Mouse (Mus musculus): ENCODE results near the gene Car11. TPM values are rescaled to one million over a fixed set of nuclear protein-coding genes. Genes with fewer than 3 reads are reported as not detected.

The Car11 gene
- polyA plus RNA-seq, 1 experiment from 2014 or later = 7.3 TPM

DNA sequence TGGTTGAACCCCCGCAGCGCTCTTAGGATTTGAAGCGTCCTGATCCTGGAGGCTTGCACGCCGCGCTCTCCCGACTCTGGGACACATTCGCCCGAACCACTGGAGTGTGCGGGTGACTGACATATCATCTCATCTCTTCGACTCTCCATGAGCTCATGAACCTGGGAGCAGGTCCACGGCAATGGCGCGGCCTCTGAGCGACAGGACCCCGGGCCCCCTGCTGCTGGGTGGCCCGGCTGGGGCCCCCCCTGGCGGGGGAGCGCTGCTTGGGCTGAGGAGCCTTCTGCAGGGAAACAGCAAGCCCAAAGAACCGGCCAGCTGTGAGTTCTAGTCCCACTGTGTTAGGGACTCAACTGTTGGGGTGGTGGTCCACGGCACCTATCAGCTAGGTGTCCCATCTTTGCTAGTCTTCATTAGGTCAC, 5.8 kb downstream of the Car11 start:
- peak overlapping the region; percentile 96 for H3K4me2 ChIP-seq (ENCODE audit: low read length)
- DNase-seq (ENCODE audit: low spot score) = peak; percentile 83
- H3K36me3 ChIP-seq (ENCODE audit: control insufficient read depth, insufficient read depth, low read length) = peaks cover 11% of the 10 kb centered on the region
- H3K4me1 ChIP-seq (replicated peaks; ENCODE audit: control insufficient read depth, insufficient read depth, low read length) = peaks cover 38% of the 10 kb centered on the region
- H3K9me3 ChIP-seq (ENCODE audit: control insufficient read depth, low read length) = no peaks in the 10 kb centered on the region
- peak overlapping the region; percentile 73 for H3K27ac ChIP-seq (ENCODE audit: low read depth)
- ATAC-seq (replicated peaks; ENCODE audit: low FRiP score, low TSS enrichment, low read depth) = peak; percentile 5
- H3K4me3 ChIP-seq (ENCODE audit: low read depth, low read length) = peak overlapping the region; percentile 65
- peaks cover 1% of the 10 kb centered on the region for H3K27me3 ChIP-seq (replicated peaks; ENCODE audit: control insufficient read depth, insufficient read depth, low read length)
- H3K9ac ChIP-seq (ENCODE audit: low read length) = peak overlapping the region; percentile 39
- under 1% methylated on average over 21 of the region's 21 CpGs for WGBS

DNA sequence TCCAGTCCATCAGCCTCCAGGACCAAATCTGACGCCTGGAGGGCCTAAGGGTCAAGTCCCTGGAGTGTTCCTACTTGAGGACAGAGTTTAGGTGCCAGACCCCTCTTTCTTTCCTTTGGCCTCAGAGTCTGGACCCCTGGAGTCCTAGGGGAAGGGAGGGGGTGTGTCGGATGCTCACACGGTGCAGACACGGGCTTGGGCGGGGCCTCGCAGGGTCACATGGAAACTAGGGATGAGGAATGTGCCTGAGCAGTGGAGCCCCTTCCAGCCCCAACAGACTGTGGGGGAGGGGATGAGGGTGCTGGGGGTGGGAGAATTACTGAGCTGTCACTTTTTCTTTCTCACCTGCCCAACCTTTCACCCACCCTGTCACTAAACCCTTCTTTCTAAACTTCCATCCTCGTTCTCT, 6.2 kb downstream of the Car11 start:
- H3K9ac ChIP-seq (ENCODE audit: low read length) = peak overlapping the region; percentile 69
- H3K36me3 ChIP-seq (ENCODE audit: control insufficient read depth, insufficient read depth, low read length) = peaks cover 16% of the 10 kb centered on the region
- no peaks in the 10 kb centered on the region; the same call in 1 of the 2 replicates for H3K27me3 ChIP-seq (replicated peaks; ENCODE audit: control insufficient read depth, insufficient read depth, low read length)
- peak overlapping the region; percentile 65 for H3K4me3 ChIP-seq (ENCODE audit: low read depth, low read length)
- peak; percentile 83 for DNase-seq (ENCODE audit: low spot score)
- WGBS = 2% methylated on average over 7 of the region's 7 CpGs
- peak; percentile 14; the same call in 1 of the 2 replicates for ATAC-seq (replicated peaks; ENCODE audit: low FRiP score, low TSS enrichment, low read depth)
- peaks cover 36% of the 10 kb centered on the region for H3K4me1 ChIP-seq (replicated peaks; ENCODE audit: control insufficient read depth, insufficient read depth, low read length)
- H3K9me3 ChIP-seq (ENCODE audit: control insufficient read depth, low read length) = no peaks in the 10 kb centered on the region
- peak overlapping the region; percentile 73; the same call in 1 of the 2 replicates for H3K27ac ChIP-seq (ENCODE audit: low read depth)
- H3K4me2 ChIP-seq (ENCODE audit: low read length) = peak overlapping the region; percentile 96

DNA sequence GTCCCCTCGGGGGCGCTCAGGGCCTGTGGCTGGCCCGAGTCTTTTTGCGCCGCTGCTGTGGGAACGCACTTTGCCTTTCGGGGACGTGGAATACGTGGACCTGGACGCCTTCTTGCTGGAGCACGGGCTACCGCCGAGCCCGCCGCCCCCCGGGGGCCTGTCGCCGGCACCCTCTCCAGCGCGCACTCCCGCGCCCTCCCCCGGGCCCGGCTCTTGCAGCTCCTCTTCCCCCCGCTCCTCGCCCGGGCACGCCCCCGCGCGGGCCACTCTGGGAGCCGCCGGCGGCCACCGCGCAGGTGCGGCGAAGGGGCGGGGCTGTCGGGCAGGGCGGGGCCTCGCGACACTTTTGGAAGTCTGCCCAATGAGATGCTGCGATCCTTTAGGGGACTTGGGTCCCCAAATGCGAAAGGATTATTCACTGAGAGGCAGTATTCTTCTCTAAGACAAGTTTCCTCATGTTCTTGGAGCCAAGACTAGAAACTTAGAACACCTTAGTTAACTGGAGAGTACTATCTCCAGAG, 7.1 kb downstream of the Car11 start:
- peak overlapping the region; percentile 69 for H3K9ac ChIP-seq (ENCODE audit: low read length)
- peak overlapping the region; percentile 70 for H3K27ac ChIP-seq (ENCODE audit: low read depth)
- peak overlapping the region; percentile 96 for H3K4me2 ChIP-seq (ENCODE audit: low read length)
- ATAC-seq (replicated peaks; ENCODE audit: low FRiP score, low TSS enrichment, low read depth) (no peak), DNase-seq (ENCODE audit: low spot score) (peak; percentile 89)
- no peaks in the 10 kb centered on the region for H3K27me3 ChIP-seq (replicated peaks; ENCODE audit: control insufficient read depth, insufficient read depth, low read length)
- no peaks in the 10 kb centered on the region for H3K9me3 ChIP-seq (ENCODE audit: control insufficient read depth, low read length)
- WGBS = 2% methylated on average over 37 of the region's 45 CpGs
- peaks cover 24% of the 10 kb centered on the region for H3K36me3 ChIP-seq (ENCODE audit: control insufficient read depth, insufficient read depth, low read length)
- H3K4me3 ChIP-seq (ENCODE audit: low read depth, low read length) = peak overlapping the region; percentile 65
- peaks cover 36% of the 10 kb centered on the region for H3K4me1 ChIP-seq (replicated peaks; ENCODE audit: control insufficient read depth, insufficient read depth, low read length)

DNA sequence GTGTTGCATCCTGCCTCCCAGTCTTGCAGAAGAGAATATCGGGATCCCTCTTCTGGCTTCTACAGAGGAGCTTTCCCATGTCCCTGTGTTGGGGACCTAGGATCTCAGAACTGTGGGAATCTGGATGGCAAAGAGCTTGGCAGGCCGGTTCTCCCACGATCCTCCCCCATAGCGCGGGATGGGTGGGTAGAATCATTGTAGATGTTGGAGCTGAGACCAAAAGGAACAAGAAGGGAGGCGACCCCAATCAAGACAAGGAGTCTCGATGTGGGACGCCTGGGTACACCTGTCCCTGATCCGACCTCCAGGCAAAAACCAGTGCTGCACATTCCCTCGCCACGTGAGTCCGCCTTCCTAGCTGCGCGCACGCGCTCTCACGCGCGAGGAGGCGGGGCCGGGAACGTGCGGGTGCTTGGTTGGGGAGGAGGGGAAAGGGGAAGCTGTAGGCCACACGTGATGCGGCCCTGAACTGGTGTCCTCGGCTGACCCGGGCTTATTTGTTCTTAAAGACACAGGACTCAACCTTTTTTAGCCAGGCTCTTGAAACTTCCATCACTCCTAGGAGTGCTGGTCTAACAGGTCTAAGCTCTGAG, 7.8 kb downstream of the Car11 start:
- no peaks in the 10 kb centered on the region for H3K9me3 ChIP-seq (ENCODE audit: control insufficient read depth, low read length)
- peaks cover 36% of the 10 kb centered on the region for H3K4me1 ChIP-seq (replicated peaks; ENCODE audit: control insufficient read depth, insufficient read depth, low read length)
- peak overlapping the region; percentile 61 for H3K27ac ChIP-seq (ENCODE audit: low read depth)
- peak; percentile 94 for DNase-seq (ENCODE audit: low spot score)
- ATAC-seq (replicated peaks; ENCODE audit: low FRiP score, low TSS enrichment, low read depth) = no peak; the same call in 1 of the 2 replicates
- no peaks in the 10 kb centered on the region for H3K27me3 ChIP-seq (replicated peaks; ENCODE audit: control insufficient read depth, insufficient read depth, low read length)
- peaks cover 31% of the 10 kb centered on the region for H3K36me3 ChIP-seq (ENCODE audit: control insufficient read depth, insufficient read depth, low read length)
- H3K4me2 ChIP-seq (ENCODE audit: low read length) = peak overlapping the region; percentile 96
- under 1% methylated on average over 27 of the region's 27 CpGs for WGBS
- peak overlapping the region; percentile 65 for H3K4me3 ChIP-seq (ENCODE audit: low read depth, low read length)
- H3K9ac ChIP-seq (ENCODE audit: low read length) = peak overlapping the region; percentile 8; the same call in 1 of the 2 replicates

DNA sequence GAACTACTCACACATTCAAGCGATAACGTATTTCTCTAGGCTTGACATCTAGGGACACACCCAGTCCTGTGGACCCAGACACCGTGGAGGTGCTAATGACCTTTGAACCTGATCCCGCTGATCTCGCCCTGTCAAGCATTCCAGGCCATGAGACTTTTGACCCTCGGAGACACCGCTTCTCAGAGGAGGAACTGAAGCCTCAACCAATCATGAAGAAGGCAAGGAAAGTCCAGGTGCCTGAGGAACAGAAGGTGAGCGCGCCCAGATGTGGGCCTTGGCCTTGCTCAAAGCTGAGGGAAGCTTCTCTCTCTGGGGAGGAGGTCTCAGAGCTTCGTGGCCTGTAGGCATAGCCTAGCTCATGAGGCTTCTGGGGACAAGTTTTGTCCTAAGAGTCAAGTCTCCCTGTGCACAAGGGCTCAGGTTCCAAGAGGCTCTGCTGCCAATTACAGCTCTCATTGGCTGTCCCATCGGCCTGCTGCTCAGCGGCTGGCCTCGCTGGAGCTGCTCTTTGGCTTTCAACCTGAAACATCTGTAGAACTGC, 8.6 kb downstream of the Car11 start:
- no peak overlapping the region for H3K4me3 ChIP-seq (ENCODE audit: low read depth, low read length)
- peaks cover 39% of the 10 kb centered on the region for H3K36me3 ChIP-seq (ENCODE audit: control insufficient read depth, insufficient read depth, low read length)
- no peaks in the 10 kb centered on the region for H3K9me3 ChIP-seq (ENCODE audit: control insufficient read depth, low read length)
- no peak for ATAC-seq (replicated peaks; ENCODE audit: low FRiP score, low TSS enrichment, low read depth)
- peak overlapping the region; percentile 34; the same call in 1 of the 2 replicates for H3K27ac ChIP-seq (ENCODE audit: low read depth)
- peaks cover 36% of the 10 kb centered on the region for H3K4me1 ChIP-seq (replicated peaks; ENCODE audit: control insufficient read depth, insufficient read depth, low read length)
- DNase-seq (ENCODE audit: low spot score) = no peak
- 30% methylated on average over 13 of the region's 13 CpGs for WGBS
- no peak overlapping the region for H3K9ac ChIP-seq (ENCODE audit: low read length)
- no peaks in the 10 kb centered on the region for H3K27me3 ChIP-seq (replicated peaks; ENCODE audit: control insufficient read depth, insufficient read depth, low read length)
- H3K4me2 ChIP-seq (ENCODE audit: low read length) = peak overlapping the region; percentile 96

DNA sequence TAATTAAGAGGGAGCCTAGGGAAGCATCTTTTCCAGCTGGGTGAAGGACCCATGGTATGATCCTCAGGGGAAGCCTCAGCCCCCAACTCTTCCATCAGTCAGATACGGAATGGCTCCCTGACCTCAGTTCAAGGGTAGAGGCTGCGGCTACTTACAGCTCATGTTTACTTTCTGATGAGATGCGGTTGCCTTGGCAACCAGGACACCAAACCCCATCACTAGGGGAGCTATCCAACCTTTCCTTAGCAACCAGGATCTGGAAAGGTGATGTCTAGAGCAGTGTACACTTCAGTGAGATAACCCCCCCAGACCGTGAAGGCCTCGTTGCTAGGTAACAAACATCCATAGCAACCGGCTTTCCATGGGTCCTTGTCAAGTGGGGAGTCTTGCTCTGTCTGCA, 9.4 kb downstream of the Car11 start:
- Histone ChIP-seq H3K9ac (ENCODE audit: low read length) (no peak overlapping the region), H3K27ac (ENCODE audit: low read depth) (no peak overlapping the region), H3K9me3 (ENCODE audit: control insufficient read depth, low read length) (no peaks in the 10 kb centered on the region), H3K4me3 (ENCODE audit: low read depth, low read length) (no peak overlapping the region), H3K4me2 (ENCODE audit: low read length) (no peak overlapping the region), H3K27me3 (replicated peaks; ENCODE audit: control insufficient read depth, insufficient read depth, low read length) (no peaks in the 10 kb centered on the region), H3K36me3 (ENCODE audit: control insufficient read depth, insufficient read depth, low read length) (peaks cover 43% of the 10 kb centered on the region), H3K4me1 (replicated peaks; ENCODE audit: control insufficient read depth, insufficient read depth, low read length) (peaks cover 31% of the 10 kb centered on the region)
- WGBS = 45% methylated on average over 6 of the region's 6 CpGs
- ATAC-seq (replicated peaks; ENCODE audit: low FRiP score, low TSS enrichment, low read depth) (no peak), DNase-seq (ENCODE audit: low spot score) (no peak)

DNA sequence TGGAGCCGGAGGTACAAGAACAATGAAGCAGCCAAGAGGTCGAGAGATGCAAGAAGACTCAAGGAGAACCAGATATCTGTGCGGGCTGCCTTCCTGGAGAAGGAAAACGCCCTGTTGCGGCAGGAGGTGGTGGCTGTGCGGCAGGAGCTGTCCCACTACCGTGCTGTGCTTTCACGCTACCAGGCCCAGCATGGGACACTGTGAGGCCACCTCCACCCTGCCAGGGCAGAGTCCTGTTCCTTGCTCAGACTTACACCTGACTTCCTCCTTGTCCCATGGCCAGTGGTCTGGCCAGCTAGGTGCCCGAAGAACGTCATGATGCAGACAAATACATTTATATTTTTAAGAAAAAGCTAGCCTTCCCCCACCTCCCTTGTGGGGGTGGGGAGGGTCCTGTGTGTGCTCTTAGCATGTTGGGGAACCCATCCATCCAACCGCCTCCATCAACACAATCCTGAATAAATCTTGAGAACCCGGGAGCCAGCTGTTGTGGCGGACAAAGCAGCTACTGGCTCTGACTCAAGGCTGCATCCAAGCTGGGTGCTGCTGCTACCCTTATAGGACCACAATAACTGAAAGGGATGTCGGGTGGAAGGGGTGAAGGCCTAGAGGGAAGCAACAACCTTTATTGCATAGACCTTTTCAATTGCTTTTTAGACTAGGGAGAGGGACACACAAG, 10.2 kb downstream of the Car11 start:
- no peak for ATAC-seq (replicated peaks; ENCODE audit: low FRiP score, low TSS enrichment, low read depth)

DNA sequence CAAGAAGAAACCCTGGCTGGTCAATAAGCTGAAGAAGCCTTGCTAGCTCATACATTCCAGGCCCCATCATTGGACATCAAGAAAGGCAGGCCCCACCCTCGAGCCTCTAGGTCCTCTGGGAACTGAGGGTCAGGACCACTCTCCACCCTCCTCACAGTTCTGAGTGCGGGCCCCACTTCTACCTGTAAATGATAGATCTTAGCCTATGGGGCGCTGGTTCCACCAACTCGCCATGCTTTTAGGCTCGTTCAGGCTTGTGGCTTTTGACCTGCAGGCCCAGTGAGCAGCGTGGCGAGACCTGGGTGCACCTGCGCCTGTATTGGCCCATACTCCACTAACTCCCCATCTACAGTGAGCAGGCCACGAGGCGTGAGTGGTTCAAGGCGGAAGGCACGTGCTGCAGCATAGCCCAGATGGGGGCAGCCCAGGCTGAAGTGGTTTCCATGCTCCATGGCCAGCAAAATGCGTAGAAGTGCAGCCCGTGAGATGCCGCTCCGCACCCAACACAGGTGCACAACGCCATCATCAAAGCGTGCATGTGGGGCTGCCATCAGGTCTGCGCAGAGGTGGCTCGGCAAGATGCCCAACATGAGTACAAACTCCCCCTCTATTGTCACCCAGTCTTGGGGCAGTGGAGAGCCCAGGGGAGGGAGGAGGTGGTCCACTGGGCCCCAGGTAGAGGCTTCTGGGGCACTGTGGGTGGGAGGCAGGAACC, 11.0 kb downstream of the Car11 start:
- no peak overlapping the region for H3K4me3 ChIP-seq (ENCODE audit: low read depth, low read length)
- WGBS = 91% methylated on average over 20 of the region's 20 CpGs
- H3K4me1 ChIP-seq (replicated peaks; ENCODE audit: control insufficient read depth, insufficient read depth, low read length) = peaks cover 35% of the 10 kb centered on the region
- no peaks in the 10 kb centered on the region for H3K27me3 ChIP-seq (replicated peaks; ENCODE audit: control insufficient read depth, insufficient read depth, low read length)
- ATAC-seq (replicated peaks; ENCODE audit: low FRiP score, low TSS enrichment, low read depth) (no peak), DNase-seq (ENCODE audit: low spot score) (no peak)
- H3K4me2 ChIP-seq (ENCODE audit: low read length) = no peak overlapping the region
- peaks cover 43% of the 10 kb centered on the region for H3K36me3 ChIP-seq (ENCODE audit: control insufficient read depth, insufficient read depth, low read length)
- no peak overlapping the region for H3K27ac ChIP-seq (ENCODE audit: low read depth)
- no peak overlapping the region for H3K9ac ChIP-seq (ENCODE audit: low read length)
- no peaks in the 10 kb centered on the region for H3K9me3 ChIP-seq (ENCODE audit: control insufficient read depth, low read length)

More for the DNA sequence above, 10.2 kb downstream of the Car11 start:
- H3K9me3 ChIP-seq (ENCODE audit: control insufficient read depth, low read length) = no peaks in the 10 kb centered on the region
- H3K36me3 ChIP-seq (ENCODE audit: control insufficient read depth, insufficient read depth, low read length) = peaks cover 43% of the 10 kb centered on the region
- WGBS = 71% methylated on average over 14 of the region's 14 CpGs
- H3K9ac ChIP-seq (ENCODE audit: low read length) = no peak overlapping the region
- no peak overlapping the region for H3K4me2 ChIP-seq (ENCODE audit: low read length)
- H3K4me3 ChIP-seq (ENCODE audit: low read depth, low read length) = no peak overlapping the region
- DNase-seq (ENCODE audit: low spot score) = no peak
- no peak overlapping the region for H3K27ac ChIP-seq (ENCODE audit: low read depth)
- H3K4me1 ChIP-seq (replicated peaks; ENCODE audit: control insufficient read depth, insufficient read depth, low read length) = peaks cover 37% of the 10 kb centered on the region
- no peaks in the 10 kb centered on the region for H3K27me3 ChIP-seq (replicated peaks; ENCODE audit: control insufficient read depth, insufficient read depth, low read length)

All from intestine, embryonic 14.5 days (tissue).